Mouse (Mus musculus): ENCODE data around the gene Uhrf1bp1. TPM values are rescaled to one million over a fixed set of nuclear protein-coding genes. Genes with fewer than 3 reads are reported as not detected.

Uhrf1bp1 gene
- polyA plus RNA-seq (2012; fragmentation: generic; extraction: Trizol), result 16.4 TPM

DNA sequence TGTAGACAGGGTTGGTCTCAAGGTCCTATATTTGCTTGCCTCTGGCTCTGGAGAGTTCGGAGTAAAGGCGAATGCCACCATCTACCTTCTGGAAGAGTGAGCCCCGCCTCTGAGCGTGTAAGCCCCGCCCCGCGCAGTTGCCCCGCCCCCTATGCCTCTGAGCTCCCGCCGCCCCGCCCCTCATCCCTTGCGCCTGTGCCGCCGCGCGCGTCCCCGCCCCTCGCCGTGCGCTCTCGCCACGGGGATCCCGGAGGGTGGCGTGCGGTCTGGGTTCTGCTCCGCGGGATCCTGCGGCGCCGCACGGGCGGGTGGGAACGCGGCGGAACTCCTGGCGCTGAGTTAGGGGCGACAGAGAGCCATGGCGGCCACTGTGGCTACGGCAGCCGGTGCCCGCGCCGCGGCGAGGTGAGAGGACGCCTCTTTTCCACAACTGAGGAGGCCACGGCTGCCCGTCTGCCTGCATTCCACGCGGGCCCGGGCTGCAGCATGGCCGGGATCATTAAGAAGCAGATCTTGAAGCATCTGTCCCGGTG is at the start of gene Uhrf1bp1:
TSS of gene Uhrf1bp1 (plus strand) at position 177 of the 533 bp plus-strand sequence.
- Histone ChIP-seq H3K4me2 (ENCODE audit: low read depth) (peak within 1 kb of the TSS; percentile 88), H3K79me2 (ENCODE audit: control insufficient read depth, insufficient read depth) (peaks cover 38% of the 10 kb centered on the region), H3K27me3 (ENCODE audit: control insufficient read depth, insufficient read depth, insufficient read length) (no peaks in the 10 kb centered on the region), H3K4me3 (peak within 1 kb of the TSS; percentile 59), H3ac (ENCODE audit: control insufficient read depth, insufficient read length) (peak within 1 kb of the TSS; percentile 58), H3K36me3 (ENCODE audit: control insufficient read depth, insufficient read depth) (peaks cover 4% of the 10 kb centered on the region)
- TF ChIP-seq SRF (IDR thresholded peaks at IDR 0.05; ENCODE audit: control insufficient read depth, insufficient read length, low read depth), result no peak
- TF ChIP-seq POLR2A (IDR thresholded peaks at IDR 0.05; ENCODE audit: insufficient read length, low read depth), result peak; percentile 89
- TF ChIP-seq REST (IDR thresholded peaks at IDR 0.05; ENCODE audit: insufficient read depth, insufficient read length), result no peak
- TF ChIP-seq POLR2AphosphoS2 (IDR thresholded peaks at IDR 0.05; ENCODE audit: insufficient read length, low read depth), result peak; percentile 94
- TF ChIP-seq CEBPB (IDR thresholded peaks at IDR 0.05; ENCODE audit: insufficient read depth, poor library complexity, severe bottlenecking), result no peak
- TF ChIP-seq MAX (IDR thresholded peaks at IDR 0.05; ENCODE audit: low read depth), result no peak
- TF ChIP-seq TCF3 (IDR thresholded peaks at IDR 0.05; ENCODE audit: insufficient read length, low read depth), result no peak
- TF ChIP-seq MYOD1 (IDR thresholded peaks at IDR 0.05; ENCODE audit: control insufficient read depth in 1 of 3, insufficient read length in 2 of 3, low read depth in 2 of 3), result no peak
- no peak for TF ChIP-seq TCF12 (IDR thresholded peaks at IDR 0.05; ENCODE audit: insufficient read depth, poor library complexity, severe bottlenecking)
- no peak for TF ChIP-seq E2F4 (IDR thresholded peaks at IDR 0.05; ENCODE audit: insufficient read depth)
- TF ChIP-seq MYOG (IDR thresholded peaks at IDR 0.05; ENCODE audit: control insufficient read depth in 1 of 3, insufficient read depth in 1 of 3, insufficient read length in 2 of 3, low read depth in 2 of 3), result peak in 1 of 3 experiments; percentile 7
- no peak for TF ChIP-seq USF1 (IDR thresholded peaks at IDR 0.05; ENCODE audit: low read depth)

- Histone ChIP-seq H3ac (ENCODE audit: control insufficient read depth, insufficient read length) (no peak overlapping the region), H3K79me2 (ENCODE audit: control insufficient read depth, insufficient read depth) (peaks cover 98% of the 10 kb centered on the region), H3K4me2 (ENCODE audit: low read depth) (no peak overlapping the region), H3K36me3 (ENCODE audit: control insufficient read depth, insufficient read depth) (no peaks in the 10 kb centered on the region), H3K4me3 (no peak overlapping the region), H3K27me3 (ENCODE audit: control insufficient read depth, insufficient read depth, insufficient read length) (no peaks in the 10 kb centered on the region)
- no peak for TF ChIP-seq REST (IDR thresholded peaks at IDR 0.05; ENCODE audit: insufficient read depth, insufficient read length)
- TF ChIP-seq POLR2A (IDR thresholded peaks at IDR 0.05; ENCODE audit: insufficient read length, low read depth), result no peak
- TF ChIP-seq MYOG (IDR thresholded peaks at IDR 0.05; ENCODE audit: control insufficient read depth in 1 of 3, insufficient read depth in 1 of 3, insufficient read length in 2 of 3, low read depth in 2 of 3), result no peak
- no peak for TF ChIP-seq MYOD1 (IDR thresholded peaks at IDR 0.05; ENCODE audit: control insufficient read depth in 1 of 3, insufficient read length in 2 of 3, low read depth in 2 of 3)
- TF ChIP-seq SRF (IDR thresholded peaks at IDR 0.05; ENCODE audit: control insufficient read depth, insufficient read length, low read depth), result no peak
- no peak for TF ChIP-seq TCF3 (IDR thresholded peaks at IDR 0.05; ENCODE audit: insufficient read length, low read depth)
- no peak for TF ChIP-seq TCF12 (IDR thresholded peaks at IDR 0.05; ENCODE audit: insufficient read depth, poor library complexity, severe bottlenecking)
- no peak for TF ChIP-seq USF1 (IDR thresholded peaks at IDR 0.05; ENCODE audit: low read depth)
- no peak for TF ChIP-seq E2F4 (IDR thresholded peaks at IDR 0.05; ENCODE audit: insufficient read depth)
Measured at GRCm38 (mm10) chr17:27807542-27808078, 48.6 kb upstream of the Uhrf1bp1 start.

DNA sequence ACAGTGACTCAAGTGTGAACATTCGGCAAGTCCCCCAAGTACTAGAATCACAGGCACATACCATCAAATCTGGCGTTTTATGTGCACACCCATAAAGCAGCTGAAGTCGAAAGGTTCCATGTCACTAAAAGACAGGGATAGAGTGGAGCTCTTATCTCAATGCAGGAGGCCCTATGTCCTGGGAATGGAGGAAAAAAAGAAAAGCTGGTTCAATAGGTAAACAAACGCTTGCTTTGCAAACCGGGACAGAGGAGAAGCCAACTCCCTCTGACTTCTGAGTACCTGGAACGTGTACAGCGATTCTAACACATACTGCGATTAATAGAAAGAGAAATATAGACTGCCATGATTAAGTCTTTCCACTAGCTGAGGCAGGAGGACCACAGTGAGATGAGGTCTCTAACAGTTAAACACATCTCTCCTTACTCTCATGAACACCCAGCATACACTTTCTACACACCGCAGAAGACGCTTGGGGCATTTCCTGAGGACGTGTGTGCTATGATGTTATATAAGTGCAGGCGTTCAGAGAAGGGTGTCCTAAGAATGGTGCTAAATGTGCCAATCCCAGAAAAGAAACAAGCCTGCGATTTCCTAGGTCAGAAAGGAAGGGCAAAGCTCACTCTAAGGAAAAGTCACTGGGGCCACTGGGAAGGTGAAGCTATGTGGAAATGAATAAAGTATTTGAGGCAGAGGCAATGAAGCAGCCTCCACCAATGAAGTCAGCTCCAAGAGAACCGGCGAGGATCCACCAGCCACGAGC is 45.5 kb upstream of the Uhrf1bp1 start:
- TF ChIP-seq USF1 (IDR thresholded peaks at IDR 0.05; ENCODE audit: low read depth) (no peak), CEBPB (IDR thresholded peaks at IDR 0.05; ENCODE audit: insufficient read depth, poor library complexity, severe bottlenecking) (no peak), TCF12 (IDR thresholded peaks at IDR 0.05; ENCODE audit: insufficient read depth, poor library complexity, severe bottlenecking) (no peak), SRF (IDR thresholded peaks at IDR 0.05; ENCODE audit: control insufficient read depth, insufficient read length, low read depth) (no peak), MYOD1 (IDR thresholded peaks at IDR 0.05; ENCODE audit: control insufficient read depth in 1 of 3, insufficient read length in 2 of 3, low read depth in 2 of 3) (no peak), POLR2AphosphoS2 (IDR thresholded peaks at IDR 0.05; ENCODE audit: insufficient read length, low read depth) (no peak), TCF3 (IDR thresholded peaks at IDR 0.05; ENCODE audit: insufficient read length, low read depth) (no peak), MYOG (IDR thresholded peaks at IDR 0.05; ENCODE audit: control insufficient read depth in 1 of 3, insufficient read depth in 1 of 3, insufficient read length in 2 of 3, low read depth in 2 of 3) (no peak), POLR2A (IDR thresholded peaks at IDR 0.05; ENCODE audit: insufficient read length, low read depth) (no peak), REST (IDR thresholded peaks at IDR 0.05; ENCODE audit: insufficient read depth, insufficient read length) (no peak), E2F4 (IDR thresholded peaks at IDR 0.05; ENCODE audit: insufficient read depth) (no peak), MAX (IDR thresholded peaks at IDR 0.05; ENCODE audit: low read depth) (no peak)
- no peaks in the 10 kb centered on the region for H3K27me3 ChIP-seq (ENCODE audit: control insufficient read depth, insufficient read depth, insufficient read length)
- H3K4me3 ChIP-seq, result no peak overlapping the region

DNA sequence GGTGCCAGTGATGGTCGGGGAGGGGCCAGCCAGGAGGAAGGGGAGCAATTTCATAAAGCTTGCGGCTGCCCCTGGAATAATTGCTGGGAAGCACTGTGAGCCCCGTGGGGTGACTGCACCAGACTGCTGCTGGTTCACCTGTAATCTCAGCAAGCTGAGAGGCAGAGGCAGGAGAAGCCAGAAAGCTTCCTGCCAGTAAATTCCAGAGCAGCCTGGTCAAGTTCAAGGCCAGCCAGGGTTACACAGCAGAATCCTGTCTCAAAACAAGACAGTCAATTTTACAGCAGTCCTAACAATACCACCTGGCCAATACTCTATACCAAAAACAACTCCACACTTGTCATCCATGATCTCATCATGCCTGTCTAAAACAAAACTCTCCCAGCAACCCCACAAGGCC is 44.3 kb upstream of the Uhrf1bp1 start:
- Histone ChIP-seq H3K36me3 (ENCODE audit: control insufficient read depth, insufficient read depth) (no peaks in the 10 kb centered on the region), H3K4me3 (no peak overlapping the region), H3K4me2 (ENCODE audit: low read depth) (no peak overlapping the region), H3ac (ENCODE audit: control insufficient read depth, insufficient read length) (no peak overlapping the region), H3K27me3 (ENCODE audit: control insufficient read depth, insufficient read depth, insufficient read length) (no peaks in the 10 kb centered on the region), H3K79me2 (ENCODE audit: control insufficient read depth, insufficient read depth) (peaks cover 96% of the 10 kb centered on the region)
- no peak for TF ChIP-seq MYOD1 (IDR thresholded peaks at IDR 0.05; ENCODE audit: control insufficient read depth in 1 of 3, insufficient read length in 2 of 3, low read depth in 2 of 3)

More for the DNA sequence above, 45.5 kb upstream of the Uhrf1bp1 start:
- no peak overlapping the region for H3K4me2 ChIP-seq (ENCODE audit: low read depth)
- H3ac ChIP-seq (ENCODE audit: control insufficient read depth, insufficient read length), result no peak overlapping the region
- H3K79me2 ChIP-seq (ENCODE audit: control insufficient read depth, insufficient read depth), result peaks cover 96% of the 10 kb centered on the region
- no peaks in the 10 kb centered on the region for H3K36me3 ChIP-seq (ENCODE audit: control insufficient read depth, insufficient read depth)

Measured in myocyte (in vitro differentiated cells).